Mouse (Mus musculus) hindbrain, embryonic 14.5 days (tissue): Measurements from ENCODE around the gene Smim12. TPM values are rescaled to one million over a fixed set of nuclear protein-coding genes. Genes with fewer than 3 reads are reported as not detected.

ENCODE experiments used
- ATAC-seq: fragments of 200-750 bp; cut with Nextera tagmentation; 2 replicates; pipeline ENCODE4 v1.8.0; 2017; ENCODE audit warnings: moderate number of reproducible peaks, mild to moderate bottlenecking, moderate TSS enrichment, moderate library complexity; ENCODE audit not compliant: low FRiP score
- DNase-seq: peaks from one replicate; pipeline ENCODE4 v3.0.0-alpha.2; 2015; ENCODE audit warnings: low spot score
- H3K27ac ChIP-seq: fragments of 300-500 bp; sonication (generic); 2 replicates; pipeline ENCODE4 v1.5.1; 2014; ENCODE audit warnings: mild to moderate bottlenecking, moderate library complexity
- H3K27me3 ChIP-seq: fragments of 300-500 bp; sonication (generic); 2 replicates; pipeline ENCODE4 v1.6.1; 2014; ENCODE audit warnings: mild to moderate bottlenecking, low read length, mixed read lengths; ENCODE audit not compliant: control insufficient read depth, insufficient read depth
- H3K36me3 ChIP-seq: fragments of 300-500 bp; sonication (generic); replicated peaks from 2 replicates; pipeline ENCODE4 v1.6.1; 2014; ENCODE audit not compliant: control insufficient read depth, insufficient read depth
- H3K4me1 ChIP-seq: fragments of 300-500 bp; sonication (generic); replicated peaks from 2 replicates; pipeline ENCODE4 v1.6.1; 2014; ENCODE audit warnings: antibody characterized with exemption, low read length, mixed read lengths; ENCODE audit not compliant: control insufficient read depth, insufficient read depth
- H3K4me2 ChIP-seq: fragments of 300-500 bp; sonication (generic); replicated peaks from 2 replicates; pipeline ENCODE4 v1.6.1; 2014; ENCODE audit warnings: mild to moderate bottlenecking, moderate library complexity
- H3K4me3 ChIP-seq: fragments of 300-500 bp; sonication (generic); replicated peaks from 2 replicates; pipeline ENCODE4 v1.5.1; 2014; ENCODE audit warnings: mild to moderate bottlenecking, low read length
- H3K9ac ChIP-seq: fragments of 300-500 bp; sonication (generic); 2 replicates; pipeline ENCODE4 v1.6.1; 2014
- H3K9me3 ChIP-seq: fragments of 300-500 bp; sonication (generic); 2 replicates; pipeline ENCODE4 v1.6.1; 2016; ENCODE audit warnings: low read length; ENCODE audit not compliant: control insufficient read depth
- WGBS: fragments of 180-500 bp; shearing (Covaris S2); extraction: QIAGEN DNeasy Blood & Tissue Kit; methylation state at CpG from one replicate; pipeline ENCODE4 v1.1.7; 2014; 5-methylcytosine and 5-hydroxymethylcytosine counted together
- polyA plus RNA-seq: library from polyadenylated mRNA; unstranded; fragments of >200 nt; fragmentation: Nextera tagmentation; extraction: Ambion mirVana; gene quantifications from 2 replicates; pipeline ENCODE4 v1.2.1, GENCODE M21; 2014

The Smim12 gene
- polyA plus RNA-seq, 1 experiment from 2014 or later: 60.9 TPM

GRCm38 (mm10) chr4:127214510-127214909 is 29.1 kb upstream of the Smim12 start:
- Histone ChIP-seq H3K27ac (no peak overlapping the region), H3K36me3 (peaks cover 10% of the 10 kb centered on the region; the same call in 1 of the 2 replicates), H3K4me1 (0 out of 2 replicates have a peak, but pooled peaks cover 13% of the 10 kb centered on the region), H3K4me3 (no peak overlapping the region), H3K9me3 (no peaks in the 10 kb centered on the region), H3K4me2 (0 out of 2 replicates have a peak overlapping the region, but pooled peaks have one; percentile 10), H3K27me3 (0 out of 2 replicates have a peak, but pooled peaks cover 4% of the 10 kb centered on the region), H3K9ac (no peak overlapping the region)
- no peak for ATAC-seq
- no peak for DNase-seq
- 19% methylated on average over 28 of the region's 28 CpGs for WGBS

GRCm38 (mm10) chr4:127215103-127215502 is 28.5 kb upstream of the Smim12 start:
- H3K27me3 ChIP-seq: 0 out of 2 replicates have a peak, but pooled peaks cover 4% of the 10 kb centered on the region
- no peak overlapping the region for H3K4me3 ChIP-seq
- H3K9ac ChIP-seq: no peak overlapping the region
- no peak overlapping the region for H3K4me2 ChIP-seq
- DNase-seq (no peak), ATAC-seq (no peak)
- H3K9me3 ChIP-seq: no peaks in the 10 kb centered on the region
- H3K27ac ChIP-seq: no peak overlapping the region
- WGBS: 61% methylated on average over 11 of the region's 11 CpGs
- H3K36me3 ChIP-seq: peaks cover 10% of the 10 kb centered on the region; the same call in 1 of the 2 replicates
- 0 out of 2 replicates have a peak, but pooled peaks cover 13% of the 10 kb centered on the region for H3K4me1 ChIP-seq

DNA sequence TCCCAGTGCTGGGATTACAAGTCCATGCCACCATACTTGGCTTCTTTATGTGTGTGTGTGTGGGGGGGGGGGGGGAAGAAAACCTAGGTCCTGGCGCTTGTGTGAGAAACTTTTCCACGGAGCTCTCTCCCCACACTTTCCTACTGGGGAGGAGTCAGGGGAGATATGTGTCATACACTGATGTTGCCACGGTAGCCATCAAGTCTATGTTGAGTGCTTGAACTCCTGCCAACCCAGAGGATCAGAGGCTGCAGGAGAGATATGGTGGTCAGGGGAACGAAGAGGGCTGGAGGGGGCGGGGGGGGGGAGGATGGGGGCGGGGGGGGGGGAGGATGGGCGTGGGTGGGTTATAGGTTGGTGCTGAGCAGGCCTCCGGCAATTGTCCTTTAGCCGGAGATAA is 27.8 kb upstream of the Smim12 start:
- Histone ChIP-seq H3K4me2 (no peak overlapping the region), H3K4me1 (0 out of 2 replicates have a peak, but pooled peaks cover 8% of the 10 kb centered on the region), H3K9ac (no peak overlapping the region), H3K36me3 (peaks cover 14% of the 10 kb centered on the region), H3K27me3 (0 out of 2 replicates have a peak, but pooled peaks cover 4% of the 10 kb centered on the region), H3K9me3 (no peaks in the 10 kb centered on the region), H3K27ac (no peak overlapping the region), H3K4me3 (no peak overlapping the region)
- DNase-seq: no peak
- 55% methylated on average over 7 of the region's 9 CpGs for WGBS
- ATAC-seq: no peak

DNA sequence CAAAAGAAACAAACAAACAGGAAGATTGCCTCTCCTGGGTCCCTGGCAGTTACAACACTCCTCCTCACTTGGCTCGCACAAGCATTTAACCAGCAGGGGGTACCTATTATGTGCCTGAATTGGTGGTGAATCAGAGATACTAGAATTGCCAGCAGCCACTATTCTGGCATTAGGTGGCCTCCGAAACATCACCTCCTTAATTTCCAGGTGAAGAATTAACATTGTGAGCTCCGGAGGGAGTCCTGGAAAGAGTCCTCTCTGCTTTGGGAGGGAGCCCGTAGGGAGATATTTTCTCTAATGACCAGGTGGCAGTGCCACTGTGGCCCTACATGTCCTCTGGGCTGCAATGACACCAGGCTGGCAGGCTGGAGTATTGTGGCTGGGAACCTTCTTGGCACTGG is 27.3 kb upstream of the Smim12 start:
- 68% methylated on average over 4 of the region's 4 CpGs for WGBS
- ATAC-seq: no peak
- Histone ChIP-seq H3K4me2 (no peak overlapping the region), H3K36me3 (peaks cover 14% of the 10 kb centered on the region), H3K27me3 (0 out of 2 replicates have a peak, but pooled peaks cover 4% of the 10 kb centered on the region), H3K4me3 (no peak overlapping the region), H3K9ac (no peak overlapping the region), H3K4me1 (0 out of 2 replicates have a peak, but pooled peaks cover 4% of the 10 kb centered on the region), H3K27ac (no peak overlapping the region), H3K9me3 (no peaks in the 10 kb centered on the region)
- no peak for DNase-seq

DNA sequence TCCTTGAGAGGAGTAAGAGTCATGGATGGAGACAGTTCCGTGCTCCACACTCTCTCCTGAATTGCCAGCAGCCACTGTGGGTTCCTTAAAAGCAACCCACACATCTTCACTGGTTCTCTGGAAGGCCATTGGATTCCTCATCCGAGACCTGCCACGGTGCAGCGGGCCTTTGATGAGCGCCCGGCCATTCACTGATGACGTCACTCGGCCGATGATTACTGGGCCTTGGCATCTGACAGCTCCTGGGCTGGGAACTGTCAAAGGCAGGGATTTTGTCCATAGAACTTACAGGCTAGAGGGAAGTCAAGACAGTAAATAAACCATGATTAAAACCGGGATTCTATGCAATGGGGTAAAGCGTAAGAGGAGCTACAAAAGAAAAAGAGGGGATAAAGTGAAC is 26.5 kb upstream of the Smim12 start:
- DNase-seq: no peak
- Histone ChIP-seq H3K27me3 (0 out of 2 replicates have a peak, but pooled peaks cover 5% of the 10 kb centered on the region), H3K36me3 (peaks cover 14% of the 10 kb centered on the region), H3K4me3 (no peak overlapping the region), H3K4me1 (no peaks in the 10 kb centered on the region), H3K4me2 (no peak overlapping the region), H3K9me3 (no peaks in the 10 kb centered on the region), H3K9ac (no peak overlapping the region), H3K27ac (no peak overlapping the region)
- WGBS: 54% methylated on average over 11 of the region's 11 CpGs
- no peak for ATAC-seq

DNA sequence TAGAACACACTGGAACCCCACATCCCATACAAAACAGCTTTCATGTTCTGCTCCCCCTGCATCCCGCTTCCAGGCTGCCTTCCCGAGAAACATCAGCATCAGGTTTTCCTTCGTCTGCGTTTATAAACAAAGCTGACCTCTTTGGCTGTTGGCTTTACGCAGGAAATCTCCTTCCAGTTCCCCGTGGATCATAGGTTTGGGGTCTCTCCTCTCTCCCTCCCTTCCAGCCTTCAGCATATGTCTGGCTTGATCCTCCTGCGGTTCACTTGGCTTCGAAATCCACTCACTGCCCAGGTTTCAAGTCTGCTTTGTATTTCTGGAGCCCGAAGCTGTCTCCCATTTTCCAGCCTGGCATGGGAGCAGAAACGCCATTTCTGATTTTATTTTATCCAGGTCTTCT is 20.3 kb upstream of the Smim12 start:
- Histone ChIP-seq H3K4me3 (no peak overlapping the region), H3K4me2 (no peak overlapping the region), H3K27me3 (peaks cover 4% of the 10 kb centered on the region; the same call in 1 of the 2 replicates), H3K27ac (no peak overlapping the region), H3K9me3 (no peaks in the 10 kb centered on the region), H3K9ac (no peak overlapping the region), H3K4me1 (peaks cover 16% of the 10 kb centered on the region), H3K36me3 (peaks cover 5% of the 10 kb centered on the region; the same call in 1 of the 2 replicates)
- DNase-seq: no peak
- WGBS: 45% methylated on average over 10 of the region's 10 CpGs
- no peak for ATAC-seq

GRCm38 (mm10) chr4:127223755-127224154 is 19.8 kb upstream of the Smim12 start:
- ATAC-seq: no peak
- peaks cover 5% of the 10 kb centered on the region; the same call in 1 of the 2 replicates for H3K36me3 ChIP-seq
- no peaks in the 10 kb centered on the region for H3K9me3 ChIP-seq
- no peak overlapping the region for H3K4me2 ChIP-seq
- H3K4me3 ChIP-seq: no peak overlapping the region
- no peak for DNase-seq
- H3K9ac ChIP-seq: no peak overlapping the region
- H3K4me1 ChIP-seq: peaks cover 20% of the 10 kb centered on the region
- H3K27me3 ChIP-seq: peaks cover 4% of the 10 kb centered on the region; the same call in 1 of the 2 replicates
- 55% methylated on average over 4 of the region's 4 CpGs for WGBS
- no peak overlapping the region for H3K27ac ChIP-seq

GRCm38 (mm10) chr4:127224444-127225100 is 19.0 kb upstream of the Smim12 start:
- Histone ChIP-seq H3K4me1 (peaks cover 20% of the 10 kb centered on the region), H3K27ac (no peak overlapping the region), H3K36me3 (peaks cover 5% of the 10 kb centered on the region; the same call in 1 of the 2 replicates), H3K9me3 (no peaks in the 10 kb centered on the region), H3K4me2 (no peak overlapping the region), H3K27me3 (peaks cover 4% of the 10 kb centered on the region; the same call in 1 of the 2 replicates), H3K9ac (no peak overlapping the region), H3K4me3 (no peak overlapping the region)
- DNase-seq (no peak), ATAC-seq (no peak)
- 13% methylated on average over 19 of the region's 19 CpGs for WGBS

DNA sequence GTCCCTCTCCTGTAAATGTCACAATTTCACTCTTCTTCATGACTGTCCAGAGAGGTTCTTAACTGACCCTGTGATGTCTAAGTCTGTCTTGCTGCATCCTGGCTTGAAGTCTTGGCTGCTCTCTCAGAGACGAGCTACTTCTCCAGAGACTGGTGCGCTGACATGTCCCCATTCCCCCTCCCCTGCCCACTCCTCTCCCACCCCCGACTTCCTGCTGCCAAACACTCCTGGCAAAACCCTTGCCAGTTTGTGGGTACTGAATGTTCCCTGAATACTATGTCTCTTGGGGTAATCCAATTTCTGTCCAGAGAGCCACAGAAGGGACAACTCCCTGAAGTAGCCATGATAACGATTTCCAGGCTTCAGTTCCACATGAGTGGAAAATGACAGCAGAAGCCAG is 17.5 kb upstream of the Smim12 start:
- Histone ChIP-seq H3K4me3 (no peak overlapping the region), H3K36me3 (no peaks in the 10 kb centered on the region), H3K9me3 (no peaks in the 10 kb centered on the region), H3K4me1 (peaks cover 20% of the 10 kb centered on the region), H3K27ac (no peak overlapping the region), H3K9ac (no peak overlapping the region), H3K4me2 (no peak overlapping the region), H3K27me3 (peaks cover 4% of the 10 kb centered on the region; the same call in 1 of the 2 replicates)
- DNase-seq (no peak), ATAC-seq (no peak)
- 23% methylated on average over 4 of the region's 4 CpGs for WGBS
